Mouse (Mus musculus) A20 (cell line): ENCODE measurements around the gene Ubtd1.

Experiments
- DNase-seq: peaks from one replicate; pipeline ENCODE4 v3.0.0-alpha.2; 2011; ENCODE audit warnings: low read depth, low spot score

Ubtd1 gene

DNA sequence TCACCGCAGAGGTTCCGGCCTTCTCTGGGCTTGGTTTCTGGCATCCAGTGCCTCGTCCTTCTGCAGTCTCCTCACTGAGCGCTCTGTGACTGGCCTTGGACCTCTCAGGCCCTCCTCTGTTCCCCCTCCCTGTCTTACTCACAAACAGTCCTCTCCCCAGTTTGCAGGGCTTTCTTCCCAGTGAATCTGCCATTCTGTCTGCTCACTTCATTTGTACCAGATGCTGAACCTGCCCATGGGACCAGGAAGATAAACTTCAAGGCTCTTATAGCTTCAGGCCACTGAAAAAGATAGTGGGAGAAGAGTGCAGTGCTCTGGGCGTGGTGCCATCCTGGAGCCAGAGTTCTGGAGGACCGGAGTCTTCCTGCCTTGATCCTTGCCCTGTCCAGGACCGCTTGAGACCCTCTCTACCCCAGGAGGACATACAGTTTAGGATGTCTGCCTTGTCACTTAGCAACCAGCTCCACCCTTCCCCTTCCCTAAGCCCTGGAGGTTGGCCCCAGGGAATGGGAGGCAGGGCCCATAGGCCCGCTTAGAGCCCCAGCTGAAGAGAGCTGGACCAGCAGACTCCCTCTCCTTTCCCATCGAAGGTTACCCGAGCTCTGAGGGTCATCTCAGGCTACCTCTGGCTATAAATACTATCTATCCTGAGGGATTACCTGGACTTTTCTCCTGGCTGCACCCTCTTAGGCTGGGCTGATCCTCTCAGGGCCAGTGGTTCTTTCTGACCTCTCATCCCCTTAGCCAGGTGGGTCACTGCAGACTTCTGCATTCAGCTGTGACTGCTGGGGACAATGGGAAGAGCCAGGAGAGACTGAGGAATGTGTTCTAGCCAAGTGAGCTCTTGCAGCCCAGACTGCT, 40.3 kb downstream of the Ubtd1 start:
- no peak for DNase-seq

DNA sequence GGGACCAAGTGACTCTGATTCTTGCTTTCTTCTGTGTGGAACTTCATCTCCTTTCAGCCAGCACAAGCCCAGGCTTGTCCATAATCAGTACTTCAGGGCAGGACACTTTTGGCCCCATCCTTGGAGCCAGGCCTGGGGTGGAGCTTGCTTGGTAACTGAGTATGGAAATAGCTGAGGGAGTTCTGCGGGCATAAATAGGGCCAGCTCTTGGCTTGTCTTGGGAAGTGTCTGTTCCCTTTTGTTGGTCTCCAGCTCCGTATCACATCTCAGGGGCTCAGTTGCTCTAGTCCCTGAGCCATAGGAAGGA, 40.9 kb downstream of the Ubtd1 start:
- no peak for DNase-seq

DNA sequence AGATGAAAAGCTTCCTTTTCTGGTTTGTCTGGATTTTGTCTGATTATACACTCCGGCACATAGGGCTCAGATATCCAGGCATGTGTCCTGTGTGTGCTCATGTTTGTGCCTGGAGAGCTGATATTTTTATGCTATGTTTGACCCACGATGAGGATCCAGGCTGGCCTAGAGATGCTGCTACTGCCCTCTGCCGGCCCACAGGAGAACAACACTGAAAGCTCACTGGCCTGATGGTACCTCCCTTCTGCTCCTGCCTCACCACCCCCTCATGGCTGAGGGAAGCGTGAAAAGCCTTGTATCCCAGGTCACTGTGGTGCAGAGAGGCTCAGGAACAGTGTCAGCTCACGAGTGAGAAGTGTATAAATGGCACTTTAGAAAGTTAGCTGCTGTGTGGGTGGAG, 44.6 kb downstream of the Ubtd1 start:
- peak; percentile 68 for DNase-seq

DNA sequence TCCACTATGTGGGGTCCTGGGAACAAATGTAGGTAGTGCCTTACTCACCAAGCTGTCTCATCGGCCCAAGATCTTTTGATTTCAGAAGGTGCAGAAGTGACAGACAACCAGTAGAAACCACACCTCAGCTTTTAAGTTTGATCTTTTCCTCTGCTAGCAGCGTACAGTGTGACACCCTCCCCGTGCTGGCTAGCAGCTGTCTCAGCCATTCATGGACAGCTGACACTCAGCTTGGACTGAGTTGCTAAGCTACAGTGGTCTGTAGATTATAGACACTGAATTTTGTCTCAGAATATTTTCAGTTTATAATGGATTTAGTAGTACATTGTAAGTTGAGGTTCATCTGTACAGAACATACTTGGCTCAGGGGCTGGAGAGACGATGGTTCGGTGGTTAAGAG, 49.5 kb downstream of the Ubtd1 start:
- DNase-seq, result no peak

DNA sequence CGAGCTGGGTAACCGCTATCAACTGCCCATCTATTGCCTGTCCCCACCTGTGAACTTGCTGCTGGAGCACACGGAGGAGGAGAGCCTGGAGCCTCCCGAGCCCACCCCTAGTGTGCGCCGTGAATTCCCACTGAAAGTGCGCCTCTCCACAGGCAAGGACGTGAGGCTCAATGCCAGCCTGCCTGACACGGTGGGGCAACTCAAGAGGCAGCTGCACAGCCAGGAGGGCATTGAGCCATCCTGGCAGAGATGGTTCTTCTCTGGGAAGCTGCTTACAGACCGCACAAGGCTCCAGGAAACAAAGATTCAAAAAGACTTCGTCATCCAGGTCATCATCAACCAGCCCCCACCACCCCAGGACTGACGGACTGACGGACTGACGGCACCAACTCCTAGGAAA, 52.0 kb downstream of the Ubtd1 start:
- DNase-seq, result no peak

DNA sequence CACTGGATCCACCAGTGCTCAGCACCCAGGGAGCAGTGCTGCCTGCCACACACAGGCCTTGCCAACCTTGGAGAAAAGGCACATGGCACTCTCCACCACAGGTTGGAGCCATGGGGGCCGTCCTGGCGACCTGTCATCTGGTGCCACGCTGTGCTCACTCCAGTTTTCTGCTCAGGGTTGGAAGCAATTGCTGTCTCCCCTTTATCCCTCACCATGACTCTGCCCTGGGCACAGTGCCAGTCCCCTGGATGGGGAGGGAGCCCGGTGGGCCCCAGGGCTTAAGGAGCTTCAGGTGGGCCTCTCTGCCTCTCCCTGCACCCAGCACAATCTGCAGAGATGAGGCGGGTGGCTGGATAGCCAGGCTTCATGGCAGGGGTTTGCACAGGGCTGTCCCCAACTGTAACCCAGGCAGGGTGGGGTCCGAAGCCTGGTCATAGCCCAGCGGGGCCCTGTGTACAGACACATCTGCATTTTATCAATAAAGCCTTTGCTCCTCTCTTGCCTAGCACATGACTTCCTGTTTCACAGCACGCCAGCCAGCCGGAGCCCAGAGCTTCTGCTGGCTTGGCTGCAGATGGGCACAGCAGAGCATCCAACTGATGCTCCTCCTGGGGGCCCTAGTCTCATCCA, 52.7 kb downstream of the Ubtd1 start:
- DNase-seq, result peak; percentile 69

DNA sequence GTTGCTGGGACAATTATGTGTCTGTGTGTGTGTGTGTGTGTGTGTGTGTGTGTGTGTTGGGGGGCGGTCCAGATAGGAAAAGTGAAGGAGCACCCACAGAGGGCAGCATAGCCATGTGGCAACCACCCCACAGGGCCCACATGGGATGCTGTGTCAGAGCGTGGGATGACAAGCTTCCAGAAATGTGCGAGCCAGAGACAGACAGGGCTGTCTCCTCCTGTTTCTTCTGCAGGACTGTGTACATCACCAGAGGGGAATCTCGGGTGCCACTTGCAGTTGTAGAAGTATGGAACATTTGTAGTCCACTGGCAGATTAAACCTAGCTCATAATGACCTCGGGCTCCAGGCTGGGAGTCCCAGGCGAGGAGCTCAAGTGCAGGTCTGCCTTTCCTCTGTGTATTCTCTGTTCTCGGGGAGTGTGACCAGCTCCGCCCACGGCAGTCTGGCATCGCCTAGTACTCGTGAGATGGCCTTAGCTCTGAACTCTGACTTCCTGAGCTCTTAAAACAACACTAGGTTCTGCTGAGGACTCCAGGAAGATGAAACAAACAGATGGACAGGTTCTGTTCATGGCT, 53.4 kb downstream of the Ubtd1 start:
- no peak for DNase-seq

DNA sequence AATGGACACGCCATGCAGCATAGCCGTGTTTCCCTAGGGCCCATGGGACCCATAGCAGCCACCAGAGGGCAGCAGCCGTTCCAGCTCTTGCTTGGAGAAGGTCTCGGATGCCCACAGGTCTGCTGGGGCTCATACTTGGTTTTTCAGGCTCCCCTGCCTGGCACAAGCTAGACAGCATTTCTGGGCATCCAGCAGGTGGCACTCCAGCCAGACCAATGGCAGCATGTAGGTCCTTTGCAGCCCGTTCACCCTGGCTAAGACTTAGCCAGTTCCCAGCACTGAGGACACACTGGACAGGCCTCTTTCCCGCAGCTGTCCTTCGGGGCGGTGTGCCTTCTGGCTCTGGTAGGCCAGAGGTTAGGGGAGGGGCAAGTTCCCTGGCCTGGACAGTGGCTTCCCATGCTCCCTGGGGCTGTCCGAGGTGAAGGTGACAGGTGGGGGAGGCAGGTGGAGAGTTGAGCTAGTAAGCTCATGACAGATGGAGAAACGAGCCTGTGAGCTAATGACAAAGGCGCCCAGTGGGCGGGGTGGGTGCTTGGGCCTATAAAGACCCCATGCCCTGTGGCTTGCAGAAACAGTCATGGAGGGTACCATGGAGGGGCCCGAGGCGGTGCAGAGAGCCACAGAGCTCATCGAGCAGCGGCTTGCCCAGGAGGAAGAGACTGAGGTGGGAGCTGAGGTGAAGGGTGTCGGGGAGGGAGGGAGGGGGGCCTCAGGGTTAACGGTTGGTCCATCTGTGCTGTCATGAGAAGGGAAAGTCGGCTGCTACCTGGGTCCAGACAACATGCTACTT, 54.1 kb downstream of the Ubtd1 start, which contains the start of gene Ankrd2:
Gene Ankrd2, plus strand, starts transcription at position 545 of the 793 bp plus-strand sequence.
- peak; percentile 85 for DNase-seq

DNA sequence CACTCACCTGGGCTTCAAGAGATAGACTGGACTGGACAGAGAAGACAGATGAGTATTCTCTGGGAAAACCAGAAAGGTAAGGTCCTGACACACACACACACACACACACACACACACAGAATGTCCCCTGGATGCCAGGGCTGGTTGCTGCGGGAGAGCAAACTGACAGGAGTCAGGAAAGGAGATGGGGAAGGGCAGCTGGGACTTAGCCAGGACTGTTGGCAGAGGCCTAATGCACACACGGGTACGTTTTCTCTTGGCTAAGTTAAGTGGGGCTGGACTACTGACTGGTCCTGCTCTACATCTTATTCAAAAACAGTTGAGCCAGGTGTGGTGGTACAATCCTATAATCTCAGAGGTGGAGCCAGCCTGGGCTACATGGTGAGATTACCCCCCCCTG, 54.8 kb downstream of the Ubtd1 start:
- DNase-seq, result no peak

DNA sequence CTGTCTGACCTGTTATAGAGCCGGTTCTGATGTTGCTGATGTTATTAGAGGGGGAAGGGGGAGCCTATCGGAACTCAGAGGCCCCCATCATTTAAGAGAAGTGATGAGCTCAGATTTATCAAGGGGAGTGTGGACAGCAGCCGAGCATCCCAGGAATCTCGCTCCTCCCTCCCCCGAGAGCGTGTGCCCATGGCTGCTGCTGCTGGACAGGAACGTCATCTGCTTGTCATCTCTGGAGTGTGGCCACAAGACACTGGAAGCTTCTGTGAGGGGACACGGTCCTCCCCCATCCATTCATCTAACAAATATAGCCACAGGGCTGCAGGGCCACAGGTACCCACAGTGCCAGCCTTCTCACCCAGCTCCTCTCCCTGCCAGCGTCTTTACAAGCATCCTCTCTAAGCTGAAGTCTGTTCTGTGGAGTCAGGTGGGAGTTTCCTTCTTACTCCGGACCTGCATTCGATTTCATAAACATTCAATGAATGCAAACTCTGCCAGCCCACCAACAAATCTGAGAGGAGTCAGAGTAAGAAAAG, 55.7 kb downstream of the Ubtd1 start:
- no peak for DNase-seq

DNA sequence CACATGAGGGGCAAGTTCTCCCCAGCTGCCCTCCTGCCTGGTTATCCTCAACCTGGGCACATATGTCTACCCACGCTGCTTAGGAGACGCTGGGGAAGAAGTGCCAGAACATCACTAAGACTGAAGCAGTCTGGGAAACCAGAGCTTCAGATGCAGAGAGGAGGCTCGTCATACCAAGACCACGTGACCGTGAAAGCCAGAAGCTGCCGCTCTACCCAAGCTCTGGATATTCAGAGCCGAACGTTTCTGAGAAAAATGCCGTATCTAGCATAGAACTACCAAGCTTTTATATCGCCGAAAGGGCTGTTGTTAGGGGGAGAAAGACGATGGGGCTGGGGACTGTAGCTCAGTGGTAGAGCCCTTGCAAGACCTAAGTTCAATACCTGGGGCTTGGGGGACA, 56.7 kb downstream of the Ubtd1 start:
- DNase-seq, result no peak

DNA sequence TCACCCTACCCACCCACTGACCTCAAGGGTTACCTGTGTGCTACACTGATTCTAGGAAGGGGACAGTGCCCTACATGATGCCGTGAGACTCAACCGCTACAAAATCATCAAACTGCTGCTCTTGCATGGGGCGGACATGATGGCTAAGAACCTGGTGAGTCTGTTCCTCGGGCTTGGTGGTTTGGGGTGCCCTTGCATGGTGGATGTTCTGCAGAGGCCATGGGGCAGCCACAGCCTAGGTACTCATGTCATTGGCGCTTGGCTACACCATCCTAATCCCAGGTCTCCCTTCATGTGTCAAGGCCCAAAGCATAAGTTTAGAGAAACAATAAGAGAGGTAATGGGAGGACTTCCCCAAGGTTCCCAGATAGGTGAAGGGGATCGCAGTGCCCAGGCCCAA, 62.4 kb downstream of the Ubtd1 start:
- no peak for DNase-seq

DNA sequence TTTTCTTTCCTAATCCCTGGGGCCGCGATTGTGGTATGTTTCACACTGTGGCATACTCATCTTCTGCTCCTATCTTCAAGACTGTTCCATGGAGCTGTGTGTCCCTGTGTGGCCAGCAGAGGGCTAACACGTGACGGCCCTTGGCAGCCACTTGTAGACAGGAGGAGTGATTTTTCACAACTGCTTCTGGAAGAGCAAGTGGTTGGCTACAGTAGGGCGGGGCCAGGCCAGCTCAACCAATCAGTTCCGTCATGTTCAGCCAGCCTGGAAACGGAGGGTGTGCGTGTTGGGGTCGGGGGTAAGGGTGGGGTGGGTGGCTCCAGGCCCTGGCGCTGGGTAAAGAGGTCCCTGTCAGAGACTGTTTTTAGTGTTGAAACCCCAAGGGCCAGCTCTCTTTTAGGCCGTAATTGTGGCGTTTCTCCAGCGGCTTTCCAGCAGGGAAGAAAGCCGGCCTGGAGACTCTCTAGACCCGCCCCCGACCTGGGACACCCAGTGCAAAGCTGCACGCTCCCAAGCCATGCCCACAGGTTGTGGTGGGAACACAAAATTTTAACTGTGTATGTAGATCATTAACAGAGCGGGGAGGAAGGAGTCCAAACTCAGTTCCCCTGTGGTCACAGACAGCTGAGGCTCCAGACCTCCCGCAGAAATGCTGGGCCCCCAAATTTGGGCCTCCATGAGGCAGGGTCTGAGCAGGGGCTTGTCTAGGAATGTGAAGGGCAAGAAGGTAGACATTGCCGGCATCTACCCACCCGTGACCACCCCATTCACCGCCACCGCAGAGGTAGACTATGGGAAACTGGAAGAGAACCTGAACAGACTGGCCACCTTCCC, 63.9 kb downstream of the Ubtd1 start, which contains the start of gene Hoga1:
Gene Hoga1, plus strand, starts transcription at position 342 of the 834 bp plus-strand sequence.
- DNase-seq, result peak; percentile 71

DNA sequence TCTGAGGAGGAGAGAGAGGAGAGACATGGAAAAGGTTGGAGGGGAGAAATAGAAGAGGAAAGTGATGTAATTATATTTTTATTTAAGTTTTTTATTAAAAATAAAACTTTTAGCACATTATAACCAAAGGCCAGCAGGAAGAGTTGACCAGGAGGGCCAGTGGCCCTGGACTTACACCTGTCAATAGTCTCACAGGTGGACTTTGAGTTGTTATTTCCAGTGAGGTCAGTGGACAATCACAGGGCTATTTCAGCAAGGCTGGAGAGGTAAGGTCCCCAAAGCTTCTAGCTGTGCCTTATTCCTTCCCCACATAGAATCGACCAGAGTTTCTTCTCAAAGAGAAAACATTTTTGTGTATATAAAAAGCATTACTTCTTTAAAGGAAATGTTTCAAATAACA, 68.7 kb downstream of the Ubtd1 start:
- DNase-seq, result no peak

DNA sequence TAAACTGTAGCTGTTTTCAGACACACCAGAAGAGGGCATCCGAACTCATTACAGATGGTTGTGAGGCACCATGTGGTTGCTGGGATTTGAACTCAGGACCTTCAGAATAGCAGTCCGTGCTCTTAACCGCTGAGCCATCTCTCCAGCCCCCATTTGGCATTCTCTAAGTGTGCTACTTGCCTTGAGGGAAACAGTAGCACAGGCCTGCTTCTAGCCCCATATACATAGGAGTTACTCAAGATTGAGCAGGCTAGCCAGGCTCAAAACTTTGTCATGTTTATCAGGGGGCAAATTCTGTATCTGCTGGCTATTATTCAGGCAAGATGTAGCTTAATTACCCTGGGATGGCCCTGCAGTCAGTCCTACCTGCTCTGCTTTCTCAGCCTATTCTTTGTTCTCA, 69.8 kb downstream of the Ubtd1 start:
- no peak for DNase-seq

DNA sequence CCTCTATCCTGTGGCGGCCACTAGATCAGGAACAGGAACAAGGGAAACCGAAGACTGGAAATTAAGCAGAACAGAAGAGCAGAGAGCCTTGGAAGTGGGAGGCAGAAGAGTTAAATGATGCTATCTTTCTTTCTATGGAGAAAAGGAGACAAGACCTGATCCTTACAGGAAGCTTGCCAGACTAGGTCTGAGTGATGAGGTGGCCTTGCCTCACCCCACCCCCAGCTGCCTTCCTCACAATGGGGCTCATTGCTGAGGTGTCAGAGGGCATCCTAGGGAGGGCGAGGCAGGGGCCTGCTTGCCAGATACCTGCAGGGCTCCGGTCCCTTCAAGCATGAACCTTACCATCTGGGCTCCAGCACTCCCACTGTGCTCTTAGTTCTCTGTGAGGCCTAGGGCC, 70.4 kb downstream of the Ubtd1 start, which contains the start of gene 4933411K16Rik:
Gene 4933411K16Rik, plus strand, starts transcription at position 301 of the 400 bp plus-strand sequence.
- DNase-seq, result no peak

DNA sequence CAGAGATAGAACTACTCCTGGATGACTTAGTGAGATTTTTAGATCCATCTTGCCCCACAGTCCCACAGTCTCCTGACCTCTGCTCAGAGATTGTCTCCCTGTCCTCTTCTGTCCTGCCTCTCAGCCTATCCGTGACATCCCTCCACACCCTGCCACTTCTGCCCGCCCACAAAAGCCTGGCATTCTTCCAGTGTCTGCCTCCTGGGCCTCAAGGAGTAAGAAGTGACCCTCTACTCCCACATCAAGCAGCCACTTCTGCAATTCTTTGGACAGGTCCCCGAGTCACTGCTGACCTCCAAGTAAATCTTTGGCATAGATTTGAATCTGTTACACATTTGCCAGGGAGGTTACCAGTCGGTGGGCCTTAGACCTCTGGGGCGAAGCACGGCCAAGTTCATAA, 72.7 kb downstream of the Ubtd1 start:
- no peak for DNase-seq

DNA sequence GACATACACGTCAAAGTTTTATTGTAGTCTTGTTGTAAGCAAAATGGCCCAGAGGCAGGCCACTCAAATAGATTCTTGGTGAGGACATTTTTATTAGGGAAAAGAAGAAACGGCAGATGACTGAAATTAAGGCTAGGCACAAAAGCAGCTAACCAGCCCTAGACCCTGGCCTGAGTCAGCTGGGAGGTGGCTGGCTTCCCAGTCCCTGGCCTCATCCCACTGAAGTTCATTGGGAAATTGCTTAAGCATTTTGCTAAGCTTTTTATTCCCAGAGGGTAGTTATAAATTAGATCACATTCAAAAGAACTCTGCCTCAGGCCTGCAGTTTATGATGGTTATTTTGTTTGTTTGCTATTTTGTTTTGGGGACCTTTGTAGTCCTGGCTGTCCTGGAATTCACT, 74.3 kb downstream of the Ubtd1 start:
- DNase-seq, result no peak

DNA sequence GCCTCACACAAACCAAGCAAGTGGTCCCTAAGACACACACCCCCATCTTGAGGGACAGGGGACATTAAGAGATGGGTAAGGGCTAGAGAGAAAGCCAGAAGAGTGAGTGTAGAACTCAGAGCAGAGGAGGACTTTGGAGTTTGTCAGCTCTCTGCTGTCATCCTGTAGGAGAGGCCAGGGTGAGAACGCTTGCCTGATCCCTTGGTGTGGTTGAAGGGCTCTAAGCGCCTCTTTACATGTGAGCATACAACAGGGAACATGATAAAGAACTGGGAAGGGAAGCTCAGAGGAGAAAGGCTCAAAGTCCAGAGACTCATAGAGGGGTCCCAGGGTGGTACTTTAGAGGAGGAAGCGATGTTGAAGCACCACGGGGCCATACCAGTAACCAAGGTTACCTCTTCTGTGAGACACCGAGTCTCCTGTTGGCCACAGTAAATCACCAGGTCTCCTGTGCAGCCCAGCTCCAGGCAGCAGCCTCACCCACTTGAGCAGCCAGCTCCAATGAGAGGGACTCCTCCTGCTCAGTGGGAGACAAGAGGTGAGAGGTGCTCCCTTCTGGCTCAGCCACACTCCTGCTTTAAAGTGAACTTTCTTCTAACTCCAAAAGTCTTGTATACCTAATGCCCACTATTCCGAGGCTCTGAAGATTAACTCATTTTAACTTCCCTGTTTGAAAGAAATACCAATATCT, 75.3 kb downstream of the Ubtd1 start:
- DNase-seq, result no peak

DNA sequence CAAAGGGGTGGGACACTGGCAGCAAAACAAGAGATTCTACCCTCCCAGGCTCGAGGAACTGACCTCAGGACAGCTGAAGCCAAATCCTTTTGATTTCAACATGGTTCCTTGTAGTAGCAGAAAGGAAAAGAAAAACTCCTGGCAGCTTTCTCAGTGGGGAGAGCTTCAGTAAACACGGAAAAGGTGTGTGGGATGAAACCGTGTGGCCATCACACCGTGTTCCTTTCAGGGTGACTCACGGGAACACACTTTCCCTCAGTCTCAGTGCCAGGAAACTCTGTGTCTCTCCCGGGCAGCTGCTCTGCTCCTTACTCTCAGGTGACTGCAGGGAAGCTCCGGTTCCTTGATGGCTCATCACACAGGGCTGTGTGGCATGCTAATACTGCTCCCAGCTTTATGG, 76.9 kb downstream of the Ubtd1 start:
- no peak for DNase-seq
